Mouse (Mus musculus) frontal cortex, adult 2 months (tissue): ENCODE results near the gene Fbxo10. TPM values are rescaled to one million over a fixed set of nuclear protein-coding genes. Genes with fewer than 3 reads are reported as not detected.
"Not testable (repeated sequence)": the region's sequence is repeated elsewhere in the genome, so short reads cannot be mapped to it uniquely, and the experiment has no call there.

Experiments
- DNase-seq, 2 experiments: peaks; one replicate each; pipeline ENCODE4 v3.0.0; 2022; ENCODE audit warnings: low spot score in 1 of 2; ENCODE audit errors: extremely low spot score in 1 of 2
- polyA plus RNA-seq: library from polyadenylated mRNA; depleted of rRNA; stranded (reverse); fragments of >200 nt; gene quantifications from 2 replicates; pipeline ENCODE4 v1.2.3, GENCODE M21; 2012; rRNA removed

Gene Fbxo10
- polyA plus RNA-seq, 1 experiment: 25.5 TPM

- DNase-seq: no peak
Measured at GRCm38 (mm10) chr4:45010806-45011415, 73.5 kb downstream of the Fbxo10 start.

DNA sequence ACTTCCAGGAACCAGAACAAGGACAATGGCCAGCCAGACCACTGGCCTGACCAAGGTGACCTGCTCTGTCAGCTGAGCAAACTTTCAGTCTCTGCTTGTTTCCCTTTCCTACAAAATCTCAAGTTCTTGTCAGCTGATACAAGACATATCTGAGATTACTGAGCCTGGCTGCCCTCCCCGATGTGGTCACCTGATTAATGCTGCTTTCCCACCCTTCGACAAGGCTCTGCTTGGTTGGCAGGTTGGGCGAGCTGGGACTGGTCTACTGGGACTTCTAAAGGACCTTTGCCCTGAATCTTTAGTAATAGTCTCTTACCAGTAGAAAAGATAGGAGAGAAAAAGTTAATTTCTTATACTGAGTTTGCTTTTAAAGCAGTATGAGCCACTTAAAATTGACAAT is 79.0 kb downstream of the Fbxo10 start:
- no peak for DNase-seq

GRCm38 (mm10) chr4:45000001-45000400 is 84.4 kb downstream of the Fbxo10 start:
- DNase-seq: no peak

DNA sequence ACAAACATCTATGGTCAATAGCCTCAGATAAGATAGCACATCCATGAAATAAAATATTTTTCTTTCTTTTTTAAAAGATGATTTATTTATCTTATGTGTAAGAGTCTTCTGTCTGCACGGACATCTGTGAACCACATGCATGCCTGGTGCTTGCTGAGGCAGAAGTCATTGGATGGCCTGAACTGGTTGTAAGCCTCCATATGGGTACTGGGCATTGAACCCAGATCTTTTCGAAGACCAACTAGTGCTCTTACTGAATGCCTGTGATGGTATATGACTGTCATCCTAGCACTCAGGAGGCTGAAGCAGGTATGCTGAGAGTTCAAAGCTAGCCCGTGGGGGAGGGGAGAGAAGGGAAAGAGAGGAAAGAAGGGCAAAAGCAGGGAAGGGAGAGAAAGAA is 86.3 kb downstream of the Fbxo10 start:
- no peak for DNase-seq

GRCm38 (mm10) chr4:44994776-44995175 is 89.6 kb downstream of the Fbxo10 start:
- DNase-seq: no peak

GRCm38 (mm10) chr4:44993847-44994246 is 90.6 kb downstream of the Fbxo10 start:
- DNase-seq: no peak

GRCm38 (mm10) chr4:44993179-44993578 is 91.2 kb downstream of the Fbxo10 start:
- not testable (repeated sequence) for DNase-seq

GRCm38 (mm10) chr4:44992330-44992729 is 92.1 kb downstream of the Fbxo10 start:
- DNase-seq: not testable (repeated sequence)

GRCm38 (mm10) chr4:44990560-44990959 is 93.8 kb downstream of the Fbxo10 start:
- DNase-seq: no peak

Other genes starting within 250 kb of the Fbxo10 start
- gene Grhpr, start 103.2 kb downstream of the Fbxo10 start, polyA plus RNA-seq: 31.4 and 31.7 TPM in 2 replicates
- 9.4 and 10.6 TPM in 2 replicates for gene Zbtb5, start 72.2 kb downstream of the Fbxo10 start, polyA plus RNA-seq
- 12.6 and 13.6 TPM in 2 replicates for gene Polr1e, start 66.0 kb downstream of the Fbxo10 start, polyA plus RNA-seq
- 114 and 137 TPM in 2 replicates for gene Tomm5, start 23.5 kb upstream of the Fbxo10 start, polyA plus RNA-seq
- gene Frmpd1, start 100.3 kb upstream of the Fbxo10 start, polyA plus RNA-seq: 6.8 and 7.3 TPM in 2 replicates
- 13.4 and 13.8 TPM in 2 replicates for gene Trmt10b, start 212.5 kb upstream of the Fbxo10 start, polyA plus RNA-seq